Mouse (Mus musculus) cortical plate, adult 2 months (tissue): ENCODE data around the gene Ifnlr1.

Experiments used
- CTCF ChIP-seq: fragments of 200-500 bp; IDR thresholded peaks from 2 replicates; pipeline ENCODE4 v1.5.1; 2011; ENCODE audit warnings: mild to moderate bottlenecking, control low read depth, low read length; ENCODE audit not compliant: insufficient read depth; ENCODE audit errors: extremely low read depth
- POLR2A ChIP-seq: fragments of 200-500 bp; IDR thresholded peaks from 2 replicates; pipeline ENCODE4 v1.6.1; 2011; ENCODE audit warnings: mild to moderate bottlenecking, low read length, control low read depth; ENCODE audit not compliant: insufficient read depth; ENCODE audit errors: extremely low read depth

DNA sequence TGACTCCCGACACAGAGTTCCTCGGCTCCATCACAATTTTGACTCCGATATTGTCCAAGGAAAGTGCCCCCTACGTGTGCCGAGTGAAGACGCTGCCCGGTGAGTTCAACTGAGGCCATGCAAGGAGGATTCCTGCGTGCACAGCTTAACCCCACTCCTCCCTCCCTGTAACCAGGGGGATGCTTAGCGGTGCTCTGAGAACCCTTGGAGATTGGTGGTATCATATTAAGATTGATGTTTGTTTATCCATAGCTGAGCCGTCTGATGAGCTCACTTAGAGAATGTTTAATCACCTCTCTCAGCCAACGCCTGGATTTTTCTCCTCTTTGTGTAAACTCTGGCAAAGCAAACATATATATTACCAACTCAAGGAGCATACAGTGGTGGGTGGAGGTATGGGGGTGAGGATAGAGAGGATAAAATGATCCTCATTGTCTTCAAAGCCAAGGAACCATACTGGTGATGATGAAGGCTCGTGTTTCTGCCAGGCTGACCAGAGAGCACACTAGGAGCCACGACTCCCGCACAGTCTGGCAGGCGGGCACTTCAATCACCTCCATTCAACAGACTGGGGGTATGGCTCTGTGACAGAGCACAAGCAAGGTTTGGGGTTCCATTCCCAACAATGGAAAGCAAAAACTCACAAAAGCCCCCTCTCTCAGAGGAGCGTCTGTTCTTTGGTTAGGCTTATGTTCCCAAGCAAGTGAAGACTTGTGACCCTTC lies 58.8 kb downstream of the Ifnlr1 start:
- TF ChIP-seq CTCF: no peak
- no peak for TF ChIP-seq POLR2A
